Mouse (Mus musculus) neural tube, embryonic 15.5 days (tissue): ENCODE measurements around the gene Traip. TPM values are rescaled to one million over a fixed set of nuclear protein-coding genes. Genes with fewer than 3 reads are reported as not detected.
"Not testable (repeated sequence)": the region's sequence is repeated elsewhere in the genome, so short reads cannot be mapped to it uniquely, and the experiment has no call there.

ENCODE experiments used
- ATAC-seq: fragments of 200-750 bp; cut with Nextera tagmentation; 2 replicates; pipeline ENCODE4 v1.8.0; 2017; ENCODE audit warnings: mild to moderate bottlenecking, moderate TSS enrichment, moderate library complexity; ENCODE audit not compliant: low FRiP score
- H3K27ac ChIP-seq: fragments of 300-500 bp; sonication (generic); replicated peaks from 2 replicates; pipeline ENCODE4 v1.5.1; 2015; ENCODE audit warnings: mild to moderate bottlenecking, inconsistent platforms
- H3K27me3 ChIP-seq: fragments of 300-500 bp; sonication (generic); replicated peaks from 2 replicates; pipeline ENCODE4 v1.6.1; 2015; ENCODE audit warnings: inconsistent platforms
- H3K36me3 ChIP-seq: fragments of 300-500 bp; sonication (generic); 2 replicates; pipeline ENCODE4 v1.6.1; 2015; ENCODE audit warnings: inconsistent platforms
- H3K4me1 ChIP-seq: fragments of 300-500 bp; sonication (generic); 2 replicates; pipeline ENCODE4 v1.6.1; 2015; ENCODE audit warnings: inconsistent platforms
- H3K4me2 ChIP-seq: fragments of 300-500 bp; sonication (generic); 2 replicates; pipeline ENCODE4 v1.6.1; 2015; ENCODE audit warnings: inconsistent platforms, mild to moderate bottlenecking, moderate library complexity
- H3K4me3 ChIP-seq: fragments of 300-500 bp; sonication (generic); replicated peaks from 2 replicates; pipeline ENCODE4 v1.5.1; 2015; ENCODE audit warnings: mild to moderate bottlenecking, inconsistent platforms
- H3K9ac ChIP-seq: fragments of 300-500 bp; sonication (generic); replicated peaks from 2 replicates; pipeline ENCODE4 v1.6.1; 2015; ENCODE audit warnings: mild to moderate bottlenecking, inconsistent platforms
- H3K9me3 ChIP-seq: fragments of 300-500 bp; sonication (generic); replicated peaks from 2 replicates; pipeline ENCODE4 v1.6.1; 2016; ENCODE audit warnings: inconsistent platforms
- WGBS: fragments of 180-500 bp; shearing (Covaris S2); methylation state at CpG from one replicate; pipeline ENCODE4 v1.1.7; 2015; ENCODE audit warnings: mixed read lengths; 5-methylcytosine and 5-hydroxymethylcytosine counted together
- polyA plus RNA-seq: library from polyadenylated mRNA; unstranded; fragments of >200 nt; fragmentation: Nextera tagmentation; extraction: Ambion mirVana; gene quantifications from 2 replicates; pipeline ENCODE4 v1.2.1, GENCODE M21; 2015

Gene Traip
- polyA plus RNA-seq, 1 experiment from 2014 or later = 6.1 TPM

DNA sequence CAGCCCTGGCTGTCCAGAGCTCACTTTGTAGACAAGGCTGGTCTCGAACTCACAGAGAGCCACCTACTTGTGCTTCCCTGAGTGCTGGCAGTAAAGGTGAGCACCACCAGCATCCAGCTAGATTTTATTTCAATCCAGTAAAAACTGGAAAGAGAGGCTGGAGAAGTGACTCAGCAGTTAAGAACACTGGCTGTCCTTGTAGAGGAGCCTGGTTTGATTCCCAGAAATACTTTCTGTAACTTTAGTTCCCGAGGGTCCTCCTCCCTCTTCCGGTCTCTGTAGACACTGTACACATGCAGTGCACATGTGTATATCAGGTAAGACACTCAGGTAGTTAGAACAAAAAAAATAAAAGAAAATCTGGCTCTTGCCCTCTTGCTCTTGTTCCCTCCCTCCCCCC is 38.0 kb downstream of the Traip start:
- Histone ChIP-seq H3K9ac (no peak overlapping the region), H3K4me3 (no peak overlapping the region), H3K27ac (no peak overlapping the region), H3K4me1 (peaks cover 22% of the 10 kb centered on the region), H3K9me3 (no peaks in the 10 kb centered on the region), H3K27me3 (peaks cover 14% of the 10 kb centered on the region), H3K36me3 (no peaks in the 10 kb centered on the region), H3K4me2 (no peak overlapping the region)
- 76% methylated on average over 3 of the region's 3 CpGs for WGBS
- no peak for ATAC-seq

DNA sequence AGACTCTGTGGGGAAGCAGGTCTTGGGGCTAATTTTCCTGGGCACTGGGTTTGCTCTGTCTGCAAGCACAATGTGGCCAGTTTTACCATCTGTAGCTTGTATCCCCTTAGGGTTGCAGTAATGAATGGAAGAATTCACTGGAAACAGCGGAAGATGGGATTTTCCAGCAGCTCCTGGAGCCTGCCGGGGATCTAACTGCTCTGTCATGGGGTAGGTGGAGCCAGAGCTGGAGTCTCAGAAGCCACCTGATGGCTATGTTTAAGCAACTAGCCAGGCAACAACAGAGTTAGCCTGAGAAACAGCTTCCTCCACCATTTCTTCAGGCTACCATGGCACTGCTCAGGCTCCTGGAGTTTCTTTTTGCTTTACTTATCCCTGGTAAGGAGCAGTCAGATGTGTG is 42.3 kb downstream of the Traip start, which contains the start of gene Cdhr4:
Gene Cdhr4, plus strand, starts transcription at position 301 of the 400 bp plus-strand sequence.
- Histone ChIP-seq H3K4me1 (no peaks in the 10 kb centered on the region), H3K9ac (no peak within 1 kb of the TSS), H3K4me2 (no peak within 1 kb of the TSS), H3K4me3 (no peak within 1 kb of the TSS), H3K36me3 (no peaks in the 10 kb centered on the region), H3K9me3 (no peaks in the 10 kb centered on the region), H3K27ac (no peak within 1 kb of the TSS), H3K27me3 (no peaks in the 10 kb centered on the region)
- no peak for ATAC-seq
- 72% methylated on average over 2 of the region's 2 CpGs for WGBS

DNA sequence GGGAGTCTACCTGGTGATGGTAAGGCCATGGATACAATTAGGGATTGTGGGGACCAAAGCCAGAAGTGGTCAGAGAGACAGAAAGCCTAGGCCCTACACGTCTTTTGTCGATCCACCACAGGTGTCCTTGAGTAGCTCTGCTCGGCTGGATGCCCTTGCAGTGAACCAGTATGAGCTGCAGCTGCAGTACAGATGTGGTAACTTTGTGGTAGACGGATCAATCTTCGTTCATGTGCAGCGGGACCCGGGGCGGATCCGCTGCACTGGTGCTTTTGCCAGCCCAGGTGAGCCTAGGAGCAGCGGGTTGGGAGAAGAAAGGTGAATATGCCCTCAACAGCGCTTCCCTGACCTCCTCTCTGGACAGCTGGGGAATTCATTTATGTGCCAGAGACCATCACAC is 43.1 kb downstream of the Traip start:
- H3K36me3 ChIP-seq = no peaks in the 10 kb centered on the region
- no peak overlapping the region for H3K9ac ChIP-seq
- no peak overlapping the region for H3K4me3 ChIP-seq
- H3K27me3 ChIP-seq = no peaks in the 10 kb centered on the region
- H3K27ac ChIP-seq = no peak overlapping the region
- no peak for ATAC-seq
- no peak overlapping the region for H3K4me2 ChIP-seq
- no peaks in the 10 kb centered on the region for H3K4me1 ChIP-seq
- WGBS = 86% methylated on average over 11 of the region's 11 CpGs
- H3K9me3 ChIP-seq = no peaks in the 10 kb centered on the region

DNA sequence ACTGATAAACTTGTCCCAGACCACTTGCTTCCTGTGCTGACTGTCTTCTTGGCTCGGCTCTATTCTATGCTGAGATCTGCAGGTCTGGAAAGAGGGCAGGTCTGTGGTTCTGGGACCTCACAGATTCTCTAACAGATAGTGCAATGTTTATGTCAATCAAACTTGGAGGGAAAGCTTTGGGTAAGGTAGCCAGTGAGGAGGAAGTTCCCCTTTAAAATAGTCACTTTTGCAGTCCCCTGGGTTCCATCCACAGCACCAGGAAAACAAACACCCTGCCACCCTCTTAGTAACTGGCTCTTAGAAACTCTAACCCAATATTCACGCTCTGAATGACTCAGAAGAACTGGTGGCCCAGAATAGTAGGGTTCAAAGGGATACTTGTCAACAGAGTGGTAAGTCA is 44.5 kb downstream of the Traip start:
- Histone ChIP-seq H3K4me1 (no peaks in the 10 kb centered on the region), H3K27me3 (no peaks in the 10 kb centered on the region), H3K27ac (no peak overlapping the region), H3K4me2 (no peak overlapping the region), H3K9ac (no peak overlapping the region), H3K9me3 (no peaks in the 10 kb centered on the region), H3K36me3 (no peaks in the 10 kb centered on the region), H3K4me3 (no peak overlapping the region)
- ATAC-seq = no peak
- 76% methylated on average over 2 of the region's 2 CpGs for WGBS

DNA sequence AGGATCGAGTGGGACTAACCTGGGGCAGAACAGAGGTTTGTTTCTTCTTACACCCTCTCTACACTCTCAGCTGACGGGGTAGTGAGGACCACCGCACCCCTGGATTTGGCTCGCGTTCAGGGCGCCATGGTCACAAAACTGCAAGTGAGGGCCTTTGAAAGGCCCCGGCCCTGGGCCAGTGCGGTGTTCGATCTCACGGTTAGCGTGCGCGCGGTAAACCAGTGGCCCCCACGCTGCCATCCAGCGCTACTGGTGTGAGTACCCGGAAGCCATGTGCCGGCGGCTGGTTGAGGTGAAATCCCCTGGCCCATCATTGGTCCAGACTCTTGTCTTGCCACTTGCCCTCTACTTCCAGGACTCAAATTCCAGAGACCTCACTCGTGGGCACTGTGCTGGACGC is 45.6 kb downstream of the Traip start:
- no peaks in the 10 kb centered on the region for H3K4me1 ChIP-seq
- 92% methylated on average over 21 of the region's 21 CpGs for WGBS

DNA sequence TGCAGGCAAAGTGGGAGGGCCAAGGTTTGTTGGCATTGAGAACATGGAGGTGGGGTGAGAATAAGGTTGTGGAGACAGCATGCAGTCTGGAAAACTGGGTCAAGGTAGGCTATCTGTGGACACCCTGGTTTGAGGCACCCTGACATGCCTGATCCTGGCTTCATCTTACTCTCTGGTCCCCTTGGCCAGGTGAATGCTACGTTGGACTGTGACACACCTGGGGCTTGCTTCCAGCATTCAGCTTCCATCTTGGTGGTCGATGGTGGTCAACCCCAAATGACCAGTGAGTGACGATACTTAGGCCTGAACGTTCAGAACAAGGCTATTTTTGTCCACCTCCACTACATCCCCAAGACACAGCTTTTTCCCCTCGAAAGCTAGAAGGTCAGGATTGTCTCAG is 46.1 kb downstream of the Traip start, which contains the start of gene Gm20662:
Gene Gm20662, plus strand, starts transcription at position 301 of the 400 bp plus-strand sequence.
- 95% methylated on average over 5 of the region's 5 CpGs for WGBS
- Histone ChIP-seq H3K27me3 (no peaks in the 10 kb centered on the region), H3K9ac (no peak within 1 kb of the TSS), H3K27ac (no peak within 1 kb of the TSS), H3K36me3 (no peaks in the 10 kb centered on the region), H3K4me2 (no peak within 1 kb of the TSS), H3K9me3 (no peaks in the 10 kb centered on the region), H3K4me1 (no peaks in the 10 kb centered on the region), H3K4me3 (no peak within 1 kb of the TSS)
- no peak for ATAC-seq

More for the DNA sequence above, 45.6 kb downstream of the Traip start:
- H3K27me3 ChIP-seq = no peaks in the 10 kb centered on the region
- H3K36me3 ChIP-seq = no peaks in the 10 kb centered on the region
- H3K9me3 ChIP-seq = no peaks in the 10 kb centered on the region
- H3K4me3 ChIP-seq = no peak overlapping the region
- H3K9ac ChIP-seq = no peak overlapping the region
- no peak overlapping the region for H3K4me2 ChIP-seq
- no peak overlapping the region for H3K27ac ChIP-seq
- no peak for ATAC-seq

DNA sequence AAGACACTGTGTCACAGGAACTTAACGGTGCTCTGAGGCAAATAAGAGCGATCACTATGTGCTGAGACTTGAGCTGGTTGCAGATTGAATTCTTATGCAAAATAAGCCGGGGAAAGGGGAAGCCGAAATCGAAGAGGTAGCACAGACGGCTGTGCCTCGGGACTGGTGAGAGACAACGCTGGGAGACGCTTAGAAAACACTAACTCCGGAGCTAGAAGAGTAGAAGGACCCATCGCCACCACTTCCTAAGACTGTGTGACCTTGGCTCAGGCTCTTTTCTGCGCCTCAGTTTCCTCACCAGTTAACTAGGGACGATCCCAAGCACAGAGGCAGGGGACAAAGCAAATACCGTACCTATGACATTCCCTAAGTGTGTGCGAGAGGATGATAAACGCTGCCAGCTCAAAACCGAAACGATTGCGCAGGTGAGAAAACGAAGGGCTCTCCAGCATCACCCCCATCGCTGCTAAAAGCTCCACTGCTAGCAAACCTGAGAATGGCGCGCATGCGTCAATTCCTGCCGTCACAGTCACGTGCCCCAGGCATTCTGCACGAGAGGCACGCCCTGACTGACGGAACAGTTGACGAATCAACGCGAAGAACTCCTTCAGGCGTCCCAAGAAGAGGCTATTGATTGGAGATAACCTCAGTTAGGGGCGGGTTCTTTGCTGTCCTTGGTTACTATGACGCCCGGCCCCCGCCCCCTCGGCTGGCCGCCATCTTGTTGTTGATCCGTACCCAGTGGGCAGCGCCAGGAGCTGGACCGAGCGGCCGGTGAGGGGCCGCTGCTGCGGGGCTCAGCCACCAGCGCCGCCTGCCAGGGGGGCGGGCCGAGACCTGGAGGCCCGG is 52.2 kb downstream of the Traip start, which contains the start of gene Ip6k1:
Gene Ip6k1, plus strand, starts transcription at position 580 of the 849 bp plus-strand sequence.
- Histone ChIP-seq H3K9ac (peak within 1 kb of the TSS; percentile 92), H3K4me1 (peaks cover 29% of the 10 kb centered on the region), H3K27me3 (no peaks in the 10 kb centered on the region), H3K4me2 (peak within 1 kb of the TSS; percentile 81), H3K27ac (peak within 1 kb of the TSS; percentile 94), H3K36me3 (no peaks in the 10 kb centered on the region; the same call in 1 of the 2 replicates), H3K4me3 (peak within 1 kb of the TSS; percentile 69), H3K9me3 (no peaks in the 10 kb centered on the region)
- under 1% methylated on average over 51 of the region's 51 CpGs for WGBS
- peak; percentile 99 for ATAC-seq

DNA sequence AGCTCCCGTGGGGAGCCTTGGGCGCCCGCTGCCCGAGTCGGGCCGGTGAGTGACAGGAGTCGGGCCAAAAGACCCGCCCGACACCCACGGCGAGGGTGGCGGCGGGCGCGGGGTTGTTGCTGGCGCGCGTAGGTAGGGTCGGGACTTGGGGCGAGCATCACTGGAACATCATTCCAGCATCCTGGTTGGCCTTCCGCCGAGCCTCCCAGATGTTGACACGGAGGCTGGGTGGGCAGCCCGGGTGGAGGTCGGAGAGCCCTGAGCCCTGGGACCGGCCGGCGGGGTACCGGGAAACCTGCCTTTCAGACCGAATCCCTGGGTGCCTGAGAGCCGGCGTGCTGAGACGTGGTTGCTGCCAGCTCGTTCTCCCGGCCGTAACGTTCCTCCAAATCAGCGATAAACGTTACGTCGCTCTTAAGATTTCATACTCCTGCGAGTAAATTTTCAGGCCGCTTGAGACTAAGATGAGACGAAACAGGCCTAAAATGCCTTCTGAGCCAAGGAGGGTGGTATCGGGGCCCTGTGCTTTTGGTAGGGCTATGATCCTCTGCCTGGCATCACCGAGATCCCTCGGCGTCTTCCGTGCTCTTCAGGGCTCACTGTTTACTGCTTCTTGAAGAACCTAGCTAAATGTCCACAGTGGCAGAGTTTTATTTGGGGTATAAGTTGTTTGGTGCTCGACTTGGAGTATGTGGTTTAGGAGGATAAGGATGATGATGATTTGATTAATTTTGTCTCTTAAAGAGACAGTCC is 53.0 kb downstream of the Traip start:
- Histone ChIP-seq H3K36me3 (no peaks in the 10 kb centered on the region; the same call in 1 of the 2 replicates), H3K4me1 (peaks cover 30% of the 10 kb centered on the region)
- WGBS = under 1% methylated on average over 50 of the region's 50 CpGs

DNA sequence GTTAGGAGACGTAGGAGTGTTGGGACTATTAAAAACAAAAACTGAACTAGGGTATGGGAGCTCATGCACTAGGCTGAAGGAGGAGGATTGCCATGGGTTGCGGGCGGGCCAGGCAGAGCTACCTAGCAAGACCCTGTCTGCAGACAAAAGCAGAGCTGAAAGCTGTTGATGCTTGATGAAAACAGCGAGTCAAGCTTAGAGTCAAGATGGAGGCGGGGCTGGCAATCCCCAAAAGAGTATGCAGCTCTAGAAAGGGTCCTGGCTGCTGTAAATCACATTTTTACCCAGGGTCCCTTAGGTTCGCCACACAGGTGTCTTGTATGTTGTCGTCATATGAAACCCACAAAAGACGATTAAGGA is 53.6 kb downstream of the Traip start:
- peak overlapping the region; percentile 69 for H3K4me3 ChIP-seq
- WGBS = 9% methylated on average over 8 of the region's 8 CpGs
- peak overlapping the region; percentile 81 for H3K4me2 ChIP-seq
- no peaks in the 10 kb centered on the region for H3K27me3 ChIP-seq
- peak overlapping the region; percentile 92 for H3K9ac ChIP-seq
- H3K36me3 ChIP-seq = no peaks in the 10 kb centered on the region; the same call in 1 of the 2 replicates
- H3K27ac ChIP-seq = peak overlapping the region; percentile 94
- peaks cover 35% of the 10 kb centered on the region for H3K4me1 ChIP-seq
- no peaks in the 10 kb centered on the region for H3K9me3 ChIP-seq
- no peak for ATAC-seq

More for the DNA sequence above, 53.0 kb downstream of the Traip start:
- Histone ChIP-seq H3K9me3 (no peaks in the 10 kb centered on the region), H3K4me2 (peak overlapping the region; percentile 81), H3K27me3 (no peaks in the 10 kb centered on the region), H3K9ac (peak overlapping the region; percentile 92), H3K27ac (peak overlapping the region; percentile 94), H3K4me3 (peak overlapping the region; percentile 69)
- peak; percentile 40 for ATAC-seq

DNA sequence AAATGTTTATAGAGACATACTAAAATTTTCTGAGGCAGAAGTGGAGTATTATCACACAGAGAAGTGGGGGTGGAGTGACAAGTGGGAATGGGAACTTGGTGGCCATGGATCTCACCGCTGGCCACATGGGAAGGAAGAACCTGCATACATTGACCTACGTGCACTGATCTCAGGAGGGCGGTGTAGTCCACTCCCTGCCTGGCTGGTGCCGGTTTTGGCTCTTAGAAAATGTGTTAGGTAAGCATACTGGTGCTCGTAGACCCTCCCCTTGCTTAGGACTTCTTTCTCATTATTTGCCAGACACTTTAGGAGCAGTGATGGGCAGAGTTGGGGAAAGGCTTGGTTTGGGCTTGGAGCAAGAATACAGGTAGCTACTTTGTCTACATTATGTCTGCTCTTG is 58.1 kb downstream of the Traip start:
- H3K9me3 ChIP-seq = no peaks in the 10 kb centered on the region
- H3K4me1 ChIP-seq = peaks cover 32% of the 10 kb centered on the region
- 88% methylated on average over 5 of the region's 5 CpGs for WGBS
- no peak overlapping the region for H3K4me3 ChIP-seq
- no peak for ATAC-seq
- no peak overlapping the region for H3K27ac ChIP-seq
- no peak overlapping the region for H3K9ac ChIP-seq
- H3K27me3 ChIP-seq = no peaks in the 10 kb centered on the region
- no peaks in the 10 kb centered on the region; the same call in 1 of the 2 replicates for H3K36me3 ChIP-seq
- no peak overlapping the region for H3K4me2 ChIP-seq

DNA sequence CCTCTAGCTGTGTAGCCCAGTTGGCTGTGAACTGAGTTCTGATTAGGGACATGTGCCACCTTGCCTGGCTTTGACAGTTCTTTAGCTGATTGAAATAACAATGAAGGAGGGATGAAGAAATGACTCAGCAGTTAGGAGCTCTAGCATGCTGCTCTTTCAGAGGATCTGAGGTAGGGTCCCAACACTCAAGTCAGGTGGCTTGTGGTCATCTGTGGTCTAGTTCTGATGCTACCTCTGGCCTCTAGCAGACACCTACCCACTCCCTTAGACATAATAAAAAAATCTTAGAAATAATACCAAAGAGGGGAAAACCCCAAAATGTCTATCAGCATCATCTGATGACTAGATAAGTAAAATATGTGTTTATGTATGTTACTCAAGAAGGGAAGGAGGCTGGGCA is 60.4 kb downstream of the Traip start:
- no peak overlapping the region for H3K4me2 ChIP-seq
- H3K4me1 ChIP-seq = peaks cover 12% of the 10 kb centered on the region
- H3K27me3 ChIP-seq = no peaks in the 10 kb centered on the region
- no peaks in the 10 kb centered on the region for H3K9me3 ChIP-seq
- no peak for ATAC-seq
- H3K27ac ChIP-seq = no peak overlapping the region
- H3K9ac ChIP-seq = no peak overlapping the region
- no peaks in the 10 kb centered on the region for H3K36me3 ChIP-seq
- no peak overlapping the region for H3K4me3 ChIP-seq

DNA sequence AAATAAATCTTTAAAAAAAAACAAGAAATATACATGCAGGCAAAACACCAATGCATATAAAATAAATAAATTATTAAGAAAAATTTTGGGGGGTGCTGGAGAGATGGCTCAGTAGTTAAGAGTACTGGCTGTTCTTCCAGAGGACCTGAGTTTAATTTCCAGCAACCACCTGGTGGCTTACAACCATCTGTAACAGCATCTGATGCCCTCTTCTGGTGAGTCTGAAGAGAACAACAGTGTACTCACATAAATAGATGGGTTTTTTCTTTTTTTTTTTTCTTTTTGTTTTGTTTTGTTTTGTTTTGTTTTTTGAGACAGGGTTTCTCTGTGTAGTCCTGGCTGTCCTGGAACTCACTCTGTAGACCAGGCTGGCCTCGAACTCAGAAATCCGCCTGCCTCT is 63.6 kb downstream of the Traip start:
- H3K27ac ChIP-seq, H3K27me3 ChIP-seq, H3K4me3 ChIP-seq, H3K9ac ChIP-seq, H3K36me3 ChIP-seq, H3K4me1 ChIP-seq, H3K4me2 ChIP-seq, H3K9me3 ChIP-seq, ATAC-seq: not testable (repeated sequence)
- 98% methylated on average over 2 of the region's 2 CpGs for WGBS
